Mouse (Mus musculus): ENCODE data around the gene Olfr1053. TPM values are rescaled to one million over a fixed set of nuclear protein-coding genes. Genes with fewer than 3 reads are reported as not detected.
"Not testable (repeated sequence)": the region's sequence is repeated elsewhere in the genome, so short reads cannot be mapped to it uniquely, and the experiment has no call there.

Gene Olfr1053
- polyA plus RNA-seq (2017; shearing (Covaris generic)): not detected

- no peak for ATAC-seq
Measured at GRCm38 (mm10) chr2:86315184-86315583, at the start of gene Olfr1053. Olfr1053 (minus strand) TSS chr2:86315284.

DNA sequence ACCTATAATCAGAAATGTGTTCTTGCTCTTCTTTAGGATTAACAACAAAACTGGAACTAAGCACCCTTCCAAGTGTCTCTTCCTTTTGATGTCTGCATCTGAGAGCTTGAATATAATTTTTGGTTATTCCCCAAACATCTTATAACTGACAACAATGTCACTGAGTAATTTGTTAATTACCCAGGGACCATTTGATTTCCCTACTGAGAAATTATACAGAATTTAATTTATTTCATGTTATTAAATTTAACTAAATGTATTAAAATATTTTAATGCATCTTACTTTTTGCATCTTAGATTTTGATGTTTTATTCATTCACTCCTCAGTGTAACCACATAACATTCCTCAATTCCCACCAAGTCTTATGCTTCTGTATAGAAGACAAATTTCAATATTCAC is 47.3 kb upstream of the Olfr1053 start, which contains the start of gene Olfr1056:
Gene Olfr1056 (minus strand): TSS at position 101 of the 400 bp plus-strand sequence.
- no peak for ATAC-seq

- not testable (repeated sequence) for ATAC-seq
Measured at GRCm38 (mm10) chr2:86351751-86352150, 36.7 kb upstream of the Olfr1053 start.

GRCm38 (mm10) chr2:86350184-86350583 is 35.1 kb upstream of the Olfr1053 start, which contains the start of gene Olfr1055:
Olfr1055 (minus strand) TSS chr2:86350284.
- no peak for ATAC-seq

DNA sequence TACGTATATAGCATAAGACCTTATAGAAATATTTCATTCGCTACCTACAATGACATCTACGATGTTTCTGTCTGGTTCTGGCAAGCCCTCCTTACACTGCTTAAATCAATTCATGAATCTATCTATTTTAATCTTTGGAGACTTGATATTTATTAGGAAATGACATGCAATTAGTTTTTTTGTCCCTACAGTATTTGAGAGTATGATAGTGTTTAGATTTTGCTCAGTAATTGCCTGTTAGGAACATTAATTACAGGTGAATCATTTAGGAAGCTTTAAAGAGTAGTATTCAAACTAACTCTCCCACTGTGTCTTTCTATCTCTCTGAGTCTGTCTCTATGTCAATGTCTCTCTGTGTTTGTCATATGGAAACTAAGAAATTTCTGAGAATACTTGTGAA is 20.2 kb upstream of the Olfr1053 start, which contains the start of gene Olfr1054:
Gene Olfr1054 (minus strand): TSS at position 101 of the 400 bp plus-strand sequence.
- no peak for ATAC-seq

GRCm38 (mm10) chr2:86292155-86292554 is 22.9 kb downstream of the Olfr1053 start, which contains the start of gene Olfr1052:
Olfr1052 (plus strand) TSS chr2:86292455.
- ATAC-seq: no peak

DNA sequence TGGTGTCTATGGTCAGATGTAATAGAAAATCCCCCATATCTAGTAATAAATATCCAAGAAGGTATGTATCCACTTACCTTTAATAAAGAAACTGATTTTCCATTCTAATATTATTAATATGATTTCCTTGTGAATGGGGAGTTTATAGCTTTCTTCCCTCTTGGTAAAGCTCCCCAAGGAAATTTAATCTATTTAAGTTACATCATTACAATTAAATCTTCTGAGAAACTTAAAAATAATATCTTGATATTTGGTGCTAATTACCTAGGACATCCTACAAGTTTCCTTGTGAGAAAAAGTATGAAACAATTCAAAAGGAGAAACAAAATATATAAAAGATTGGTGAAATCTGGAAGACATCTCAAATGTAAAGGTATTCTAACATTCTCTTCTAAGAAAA is 36.1 kb downstream of the Olfr1053 start, which contains the start of gene Olfr1051:
Gene Olfr1051 (minus strand): TSS at position 101 of the 400 bp plus-strand sequence.
- ATAC-seq: not testable (repeated sequence)

Other genes starting within 250 kb of the Olfr1053 start
- not detected for gene Olfr1036, start 241.3 kb downstream of the Olfr1053 start, polyA plus RNA-seq (2017; shearing (Covaris generic))
- not detected for gene Olfr1037, start 227.9 kb downstream of the Olfr1053 start, polyA plus RNA-seq (2017; shearing (Covaris generic))
- gene Olfr1039, start 179.4 kb downstream of the Olfr1053 start, polyA plus RNA-seq (2017; shearing (Covaris generic)): not detected
- not detected for gene Olfr1040, start 168.6 kb downstream of the Olfr1053 start, polyA plus RNA-seq (2017; shearing (Covaris generic))
- gene Olfr1042, start 153.4 kb downstream of the Olfr1053 start, polyA plus RNA-seq (2017; shearing (Covaris generic)): not detected
- gene Olfr1043, start 147.8 kb downstream of the Olfr1053 start, polyA plus RNA-seq (2017; shearing (Covaris generic)): not detected
- not detected for gene Olfr1044, start 137.5 kb downstream of the Olfr1053 start, polyA plus RNA-seq (2017; shearing (Covaris generic))
- not detected for gene Olfr52, start 129.6 kb downstream of the Olfr1053 start, polyA plus RNA-seq (2017; shearing (Covaris generic))
- gene Olfr1045, start 112.3 kb downstream of the Olfr1053 start, polyA plus RNA-seq (2017; shearing (Covaris generic)): not detected
- not detected for gene Olfr1046, start 96.0 kb downstream of the Olfr1053 start, polyA plus RNA-seq (2017; shearing (Covaris generic))
- not detected for gene Olfr1047, start 83.9 kb downstream of the Olfr1053 start, polyA plus RNA-seq (2017; shearing (Covaris generic))
- not detected for gene Olfr1048, start 75.0 kb downstream of the Olfr1053 start, polyA plus RNA-seq (2017; shearing (Covaris generic))
- not detected for gene Olfr1049, start 57.0 kb downstream of the Olfr1053 start, polyA plus RNA-seq (2017; shearing (Covaris generic))
- gene Olfr1051, start 36.2 kb downstream of the Olfr1053 start, polyA plus RNA-seq (2017; shearing (Covaris generic)): not detected
- gene Olfr1052, start 22.8 kb downstream of the Olfr1053 start, polyA plus RNA-seq (2017; shearing (Covaris generic)): under 1 TPM in 1 of 3 experiments, not detected in 2; 0.21 TPM
- not detected for gene Olfr1054, start 20.1 kb upstream of the Olfr1053 start, polyA plus RNA-seq (2017; shearing (Covaris generic))
- not detected for gene Olfr1055, start 35.0 kb upstream of the Olfr1053 start, polyA plus RNA-seq (2017; shearing (Covaris generic))
- gene Olfr1056, start 47.2 kb upstream of the Olfr1053 start, polyA plus RNA-seq (2017; shearing (Covaris generic)): not detected
- gene Olfr1057, start 63.1 kb upstream of the Olfr1053 start, polyA plus RNA-seq (2017; shearing (Covaris generic)): not detected
- gene Olfr1058, start 73.3 kb upstream of the Olfr1053 start, polyA plus RNA-seq (2017; shearing (Covaris generic)): not detected
- not detected for gene Olfr1061, start 98.8 kb upstream of the Olfr1053 start, polyA plus RNA-seq (2017; shearing (Covaris generic))
- not detected for gene Olfr1062, start 111.5 kb upstream of the Olfr1053 start, polyA plus RNA-seq (2017; shearing (Covaris generic))
- gene Olfr1065, start 135.3 kb upstream of the Olfr1053 start, polyA plus RNA-seq (2017; shearing (Covaris generic)): not detected
- not detected for gene Olfr1066, start 141.0 kb upstream of the Olfr1053 start, polyA plus RNA-seq (2017; shearing (Covaris generic))
- not detected for gene Olfr228, start 172.1 kb upstream of the Olfr1053 start, polyA plus RNA-seq (2017; shearing (Covaris generic))
- not detected for gene Olfr1076, start 193.2 kb upstream of the Olfr1053 start, polyA plus RNA-seq (2017; shearing (Covaris generic))
- not detected for gene Olfr1079, start 227.2 kb upstream of the Olfr1053 start, polyA plus RNA-seq (2017; shearing (Covaris generic))
- not detected for gene Olfr1080, start 243.0 kb upstream of the Olfr1053 start, polyA plus RNA-seq (2017; shearing (Covaris generic))